Mouse (Mus musculus) retina, embryonic 14.5 days (tissue): ENCODE data around the gene Tex30.
"Not testable (repeated sequence)": the region's sequence is repeated elsewhere in the genome, so short reads cannot be mapped to it uniquely, and the experiment has no call there.

Source experiments
- DNase-seq: peaks from one replicate; pipeline ENCODE4 v3.0.0-alpha.2; 2015; ENCODE audit warnings: low spot score

Gene Tex30

GRCm38 (mm10) chr1:44102259-44102717 is at the start of gene Tex30:
Gene Tex30 (minus strand): TSS chr1:44102441.
- peak; percentile 98 for DNase-seq

GRCm38 (mm10) chr1:44148706-44149105 is 46.5 kb upstream of the Tex30 start:
- DNase-seq, result peak; percentile 46

DNA sequence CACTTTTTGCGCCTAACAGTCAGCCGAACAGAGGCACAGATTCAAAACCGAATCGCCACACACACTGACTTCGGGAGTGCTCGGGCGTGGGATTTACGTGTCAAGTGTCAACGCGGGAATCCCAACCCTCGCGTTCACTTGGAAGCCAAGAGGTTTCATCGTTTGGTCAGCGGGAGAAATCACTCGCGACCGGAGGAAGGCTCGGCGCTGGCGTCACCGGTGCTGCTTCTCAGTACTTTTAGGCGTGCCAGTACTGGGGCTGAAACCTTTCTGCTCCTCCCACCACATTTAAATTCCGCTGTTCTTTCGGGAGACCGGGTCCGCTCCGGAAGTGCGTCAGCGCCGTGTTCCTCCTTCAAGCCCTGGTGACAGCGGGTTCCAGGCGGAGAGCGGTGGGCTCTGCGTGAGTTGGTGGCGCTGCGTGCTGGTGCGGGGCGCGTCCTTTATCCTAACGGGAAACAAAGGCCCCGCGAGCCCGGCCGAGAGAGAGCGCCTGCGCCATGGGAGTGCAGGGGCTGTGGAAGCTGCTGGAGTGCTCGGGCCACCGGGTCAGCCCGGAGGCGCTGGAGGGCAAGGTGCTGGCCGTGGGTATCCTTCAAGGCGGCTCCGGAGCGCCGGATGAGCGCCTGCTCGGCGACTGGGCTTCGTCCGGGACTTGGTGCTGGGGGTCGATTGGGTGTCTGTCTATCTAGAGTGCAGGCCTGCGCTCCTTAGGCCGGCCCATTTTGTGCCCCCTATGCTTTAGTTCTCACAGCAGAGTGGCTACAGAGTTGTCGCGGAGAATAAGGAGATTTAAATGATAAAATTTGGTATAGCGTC is 45.5 kb upstream of the Tex30 start, which contains the start of gene Ercc5:
Gene Ercc5 (plus strand): TSS at position 182 of the 819 bp plus-strand sequence.
- DNase-seq, result peak; percentile 89

- DNase-seq, result no peak
Measured at GRCm38 (mm10) chr1:44142747-44143146, 40.5 kb upstream of the Tex30 start.

- DNase-seq, result no peak
Measured at GRCm38 (mm10) chr1:44140232-44140631, 38.0 kb upstream of the Tex30 start.

DNA sequence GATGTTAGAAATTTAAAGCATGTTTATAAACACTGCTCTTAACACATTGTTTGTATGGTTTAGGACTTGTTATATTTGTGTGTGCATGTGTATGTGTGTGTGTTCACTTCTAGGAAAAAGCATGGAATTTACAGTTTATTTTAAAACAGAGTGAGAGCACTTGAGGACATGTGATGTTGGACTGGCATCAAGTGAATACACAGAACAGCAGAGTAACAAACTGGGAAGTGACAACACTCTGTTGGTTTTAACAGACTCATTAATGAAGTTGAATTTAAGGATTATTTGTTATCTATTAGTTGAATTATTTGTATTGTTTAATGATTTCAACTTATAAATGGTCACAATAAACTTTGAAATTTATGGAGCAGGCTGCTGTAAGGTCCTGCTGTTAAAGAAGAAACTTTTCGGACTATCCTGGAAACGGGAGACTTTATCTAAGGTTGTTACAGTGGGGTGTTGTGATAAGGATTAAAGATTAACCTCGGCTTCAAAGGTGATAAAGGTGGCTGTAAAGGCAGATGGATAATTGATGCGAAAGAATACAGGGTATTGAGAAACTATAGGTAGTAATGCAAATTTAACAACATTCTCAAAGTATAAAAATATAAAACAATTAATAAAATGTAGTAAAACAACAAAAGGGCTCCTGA is 27.8 kb upstream of the Tex30 start:
- no peak for DNase-seq

DNA sequence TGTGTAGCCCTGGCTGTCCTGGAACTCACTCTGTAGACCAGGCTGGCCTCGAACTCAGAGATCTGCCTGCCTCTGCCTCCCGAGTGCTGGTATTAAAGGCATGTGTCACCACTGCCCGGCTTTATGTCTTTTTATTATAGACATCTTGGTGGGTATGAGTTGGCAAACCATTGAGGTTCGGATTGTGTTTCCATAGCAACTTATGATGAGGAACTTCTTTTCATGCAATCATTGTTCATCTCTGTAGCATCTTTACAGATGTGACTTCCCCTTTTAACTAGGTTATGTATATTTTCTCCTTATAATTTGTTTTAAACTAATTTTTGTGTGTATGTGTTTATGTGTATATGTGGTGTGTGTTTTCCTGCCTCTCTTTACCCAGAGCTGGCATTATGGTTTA is 23.3 kb upstream of the Tex30 start:
- no peak for DNase-seq

- no peak for DNase-seq
Measured at GRCm38 (mm10) chr1:44122256-44122655, 20.0 kb upstream of the Tex30 start.

GRCm38 (mm10) chr1:44120074-44120406 is 17.8 kb upstream of the Tex30 start:
- no peak for DNase-seq

GRCm38 (mm10) chr1:44119201-44120073 is 17.2 kb upstream of the Tex30 start:
- DNase-seq, result peak; percentile 85

DNA sequence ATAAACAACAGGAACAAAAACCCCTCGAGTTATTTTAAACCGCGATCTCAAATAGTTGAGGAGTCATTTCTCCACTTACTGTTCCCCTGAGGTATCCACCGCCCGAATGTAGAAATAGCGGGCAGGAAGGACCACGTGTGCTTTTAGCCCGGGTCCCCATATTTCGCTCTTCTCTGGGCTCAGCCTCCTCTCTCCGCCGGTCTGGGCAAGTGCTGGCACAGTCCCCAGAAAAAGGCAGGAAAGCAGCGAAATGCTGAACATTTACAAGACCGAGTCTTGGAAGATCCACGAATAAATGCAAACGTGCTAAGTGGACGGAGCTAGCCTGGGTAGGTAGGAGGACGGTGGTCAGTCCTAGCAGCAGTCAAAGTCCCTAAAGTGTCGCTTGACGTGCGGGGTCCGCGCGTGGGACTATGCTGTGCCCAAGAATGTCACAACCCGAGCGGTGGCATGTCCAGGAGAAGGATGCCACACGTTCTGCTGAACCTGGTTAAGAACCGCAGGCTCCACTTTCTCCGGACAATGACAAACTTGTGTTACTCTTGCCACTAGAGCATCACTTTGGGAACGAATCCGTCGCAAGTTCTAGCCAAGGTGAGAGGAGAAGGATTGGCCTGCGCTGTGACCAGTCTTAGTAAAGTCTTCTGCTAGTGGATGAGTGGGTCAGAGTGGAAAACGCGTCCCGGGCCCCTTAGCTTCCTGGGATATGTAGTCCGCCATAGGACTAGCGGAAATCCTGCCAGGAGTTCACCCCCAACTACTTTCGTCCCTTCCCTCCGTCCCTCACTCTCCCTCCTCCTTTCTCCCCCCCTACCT is 16.2 kb upstream of the Tex30 start, which contains the start of the genes Kdelc1 and Bivm:
Gene Kdelc1 (minus strand): TSS at position 570 of the 816 bp plus-strand sequence.
Gene Bivm (plus strand): TSS at position 719 of the 816 bp plus-strand sequence.
- DNase-seq, result peak; percentile 95

GRCm38 (mm10) chr1:44117571-44117970 is 15.3 kb upstream of the Tex30 start:
- DNase-seq, result no peak

GRCm38 (mm10) chr1:44102939-44103338 is 698 bp upstream of the Tex30 start:
- peak; percentile 16 for DNase-seq

GRCm38 (mm10) chr1:44101448-44102225 is 604 bp downstream of the Tex30 start:
- DNase-seq, result peak; percentile 59

GRCm38 (mm10) chr1:44064625-44065024 is 37.6 kb downstream of the Tex30 start:
- peak; percentile 74 for DNase-seq

GRCm38 (mm10) chr1:44063439-44063838 is 38.8 kb downstream of the Tex30 start:
- no peak for DNase-seq

DNA sequence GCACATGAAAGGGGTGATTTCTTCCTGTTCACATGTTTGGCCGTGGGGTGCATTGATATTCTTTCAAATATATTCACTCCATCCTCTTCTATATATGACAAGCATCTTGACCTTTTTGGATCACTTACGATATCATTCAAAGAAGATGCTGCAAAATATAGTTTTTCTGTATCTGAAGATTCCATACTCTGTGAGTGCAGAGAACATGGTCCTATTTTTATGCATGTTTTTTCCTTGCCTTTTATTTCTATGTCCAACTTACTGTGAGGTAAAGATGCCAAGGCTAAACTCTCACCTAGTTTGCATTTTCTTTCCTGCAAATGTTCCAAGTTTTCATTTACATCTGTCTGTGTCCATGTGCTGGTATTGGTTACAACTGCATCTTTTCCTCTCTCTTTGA is 40.4 kb downstream of the Tex30 start, which contains the start of gene Gm8251:
Gene Gm8251 (minus strand): TSS at position 101 of the 400 bp plus-strand sequence.
- DNase-seq, result no peak

DNA sequence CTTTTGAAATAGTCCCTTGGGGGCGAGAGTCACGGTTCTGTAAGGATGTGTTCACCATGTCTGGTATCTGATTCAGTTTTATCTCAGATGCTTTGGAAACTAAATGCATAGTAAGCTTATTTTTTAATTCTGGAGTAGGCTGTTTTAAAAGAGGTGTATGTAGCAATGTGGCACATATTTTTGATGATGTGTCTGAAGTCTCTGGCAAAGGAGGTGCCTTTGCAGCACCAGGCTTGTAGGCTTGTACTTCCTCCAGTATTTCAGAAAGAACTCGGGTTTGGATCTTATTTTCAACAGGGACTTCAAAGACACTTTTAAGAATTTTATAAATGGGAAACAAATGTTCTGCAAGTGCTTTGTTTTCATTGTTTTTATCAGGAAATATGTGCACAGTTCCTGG is 44.4 kb downstream of the Tex30 start:
- DNase-seq, result no peak

DNA sequence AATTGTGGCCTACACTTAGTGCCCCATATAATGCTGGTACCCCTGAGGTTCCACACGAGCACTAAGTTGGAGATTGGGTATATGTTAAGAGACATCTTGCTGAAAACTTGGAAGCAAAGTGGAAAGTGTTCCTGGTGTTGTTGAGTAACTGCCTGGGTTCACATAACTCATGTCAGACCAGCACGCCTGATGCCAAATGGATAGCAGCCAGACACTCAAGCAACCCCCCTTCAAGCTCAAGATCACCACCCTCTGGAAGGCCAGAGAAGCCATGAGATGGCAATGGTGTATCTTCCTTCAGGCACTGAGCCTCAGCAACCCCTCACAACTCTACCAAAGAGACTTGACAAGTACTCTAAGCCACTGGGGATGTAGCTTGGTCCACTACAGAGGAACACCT is 55.7 kb downstream of the Tex30 start:
- DNase-seq, result no peak

- DNase-seq, result not testable (repeated sequence)
Measured at GRCm38 (mm10) chr1:44045689-44046088, 56.6 kb downstream of the Tex30 start.
